Mouse (Mus musculus) limb, embryonic 13.5 days (tissue): ENCODE measurements around the gene Col4a1. TPM values are rescaled to one million over a fixed set of nuclear protein-coding genes. Genes with fewer than 3 reads are reported as not detected.

Source experiments
- ATAC-seq: fragments of 200-750 bp; cut with Nextera tagmentation; 2 replicates; pipeline ENCODE4 v1.8.0; 2017; ENCODE audit warnings: low read depth, moderate number of reproducible peaks, moderate TSS enrichment; ENCODE audit not compliant: low FRiP score
- H3K27ac ChIP-seq: fragments of 300-500 bp; sonication (generic); 2 replicates; pipeline ENCODE4 v1.5.1; 2015; ENCODE audit warnings: inconsistent platforms, mild to moderate bottlenecking, moderate library complexity
- H3K27me3 ChIP-seq: fragments of 300-500 bp; sonication (generic); 2 replicates; pipeline ENCODE4 v1.6.1; 2015; ENCODE audit warnings: mild to moderate bottlenecking, inconsistent platforms
- H3K36me3 ChIP-seq: fragments of 300-500 bp; sonication (generic); 2 replicates; pipeline ENCODE4 v1.6.1; 2015; ENCODE audit warnings: inconsistent platforms, mild to moderate bottlenecking, moderate library complexity
- H3K4me1 ChIP-seq: fragments of 300-500 bp; sonication (generic); 2 replicates; pipeline ENCODE4 v1.6.1; 2015; ENCODE audit warnings: inconsistent platforms
- H3K4me2 ChIP-seq: fragments of 300-500 bp; sonication (generic); replicated peaks from 2 replicates; pipeline ENCODE4 v1.6.1; 2015; ENCODE audit warnings: inconsistent platforms, mild to moderate bottlenecking, moderate library complexity
- H3K4me3 ChIP-seq: fragments of 300-500 bp; sonication (generic); 2 replicates; pipeline ENCODE4 v1.5.1; 2015; ENCODE audit warnings: moderate library complexity, mild to moderate bottlenecking, inconsistent platforms
- H3K9ac ChIP-seq: fragments of 300-500 bp; sonication (generic); 2 replicates; pipeline ENCODE4 v1.6.1; 2015; ENCODE audit warnings: mild to moderate bottlenecking, inconsistent platforms
- H3K9me3 ChIP-seq: fragments of 300-500 bp; sonication (generic); 2 replicates; pipeline ENCODE4 v1.6.1; 2016; ENCODE audit warnings: inconsistent platforms
- WGBS: fragments of 180-500 bp; shearing (Covaris S2); methylation state at CpG from one replicate; pipeline ENCODE4 v1.1.7; 2015; 5-methylcytosine and 5-hydroxymethylcytosine counted together
- polyA plus RNA-seq: library from polyadenylated mRNA; unstranded; fragments of >200 nt; fragmentation: Nextera tagmentation; extraction: Ambion mirVana; gene quantifications from 2 replicates; pipeline ENCODE4 v1.2.1, GENCODE M21; 2015

The Col4a1 gene
- 113 and 115 TPM in 2 replicates for polyA plus RNA-seq

- WGBS = under 1% methylated on average over 72 of the region's 87 CpGs
- peaks cover 44% of the 10 kb centered on the region for H3K4me1 ChIP-seq
These were observed at the start of gene Col4a1, which contains the start of gene Col4a2 for GRCm38 (mm10) chr8:11312349-11313175. Gene Col4a1, minus strand, starts transcription at chr8:11312826. Gene Col4a2, plus strand, starts transcription at chr8:11312805.

GRCm38 (mm10) chr8:11361546-11362277, 49.1 kb upstream of the Col4a1 start:
- peaks cover 65% of the 10 kb centered on the region for H3K4me1 ChIP-seq
- H3K9me3 ChIP-seq = no peaks in the 10 kb centered on the region
- H3K27me3 ChIP-seq = no peaks in the 10 kb centered on the region
- H3K27ac ChIP-seq = peak overlapping the region; percentile 29; the same call in 1 of the 2 replicates
- no peaks in the 10 kb centered on the region for H3K36me3 ChIP-seq
- H3K9ac ChIP-seq = no peak overlapping the region; the same call in 1 of the 2 replicates
- peak overlapping the region; percentile 10 for H3K4me2 ChIP-seq
- no peak for ATAC-seq
- WGBS = 73% methylated on average over 9 of the region's 9 CpGs
- no peak overlapping the region for H3K4me3 ChIP-seq

More at GRCm38 (mm10) chr8:11312349-11313175, at the start of gene Col4a1, which contains the start of gene Col4a2:
- no peaks in the 10 kb centered on the region for H3K9me3 ChIP-seq
- H3K9ac ChIP-seq = peak within 1 kb of the TSS; percentile 92
- peak within 1 kb of the TSS; percentile 85 for H3K27ac ChIP-seq
- H3K36me3 ChIP-seq = 0 out of 2 replicates have a peak, but pooled peaks cover 3% of the 10 kb centered on the region
- peak; percentile 80 for ATAC-seq
- H3K4me3 ChIP-seq = peak within 1 kb of the TSS; percentile 77
- H3K4me2 ChIP-seq = peak within 1 kb of the TSS; percentile 93
- 0 out of 2 replicates have a peak, but pooled peaks cover 6% of the 10 kb centered on the region for H3K27me3 ChIP-seq

- peaks cover 63% of the 10 kb centered on the region for H3K4me1 ChIP-seq
- 86% methylated on average over 5 of the region's 5 CpGs for WGBS
- no peaks in the 10 kb centered on the region for H3K9me3 ChIP-seq
- no peak overlapping the region for H3K4me3 ChIP-seq
- ATAC-seq = no peak
- no peak overlapping the region for H3K27ac ChIP-seq
- no peaks in the 10 kb centered on the region for H3K36me3 ChIP-seq
- H3K9ac ChIP-seq = no peak overlapping the region
- H3K4me2 ChIP-seq = no peak overlapping the region
- no peaks in the 10 kb centered on the region for H3K27me3 ChIP-seq
These were observed 47.2 kb upstream of the Col4a1 start for GRCm38 (mm10) chr8:11359846-11360245.

- H3K4me2 ChIP-seq = peak overlapping the region; percentile 34
- no peaks in the 10 kb centered on the region for H3K36me3 ChIP-seq
- WGBS = 24% methylated on average over 7 of the region's 7 CpGs
- H3K9me3 ChIP-seq = no peaks in the 10 kb centered on the region
- H3K4me3 ChIP-seq = no peak overlapping the region
- H3K27ac ChIP-seq = peak overlapping the region; percentile 85
- peaks cover 46% of the 10 kb centered on the region for H3K4me1 ChIP-seq
- ATAC-seq = peak; percentile 79
- H3K27me3 ChIP-seq = no peaks in the 10 kb centered on the region
- H3K9ac ChIP-seq = no peak overlapping the region
These were observed 45.4 kb upstream of the Col4a1 start for GRCm38 (mm10) chr8:11357921-11358436.

GRCm38 (mm10) chr8:11356776-11357175, 44.1 kb upstream of the Col4a1 start:
- no peak overlapping the region for H3K9ac ChIP-seq
- H3K36me3 ChIP-seq = no peaks in the 10 kb centered on the region
- H3K4me1 ChIP-seq = peaks cover 43% of the 10 kb centered on the region
- H3K27me3 ChIP-seq = no peaks in the 10 kb centered on the region
- H3K4me3 ChIP-seq = no peak overlapping the region
- ATAC-seq = no peak
- no peaks in the 10 kb centered on the region for H3K9me3 ChIP-seq
- H3K27ac ChIP-seq = 0 out of 2 replicates have a peak overlapping the region, but pooled peaks have one; percentile 39
- WGBS = 86% methylated on average over 8 of the region's 8 CpGs
- H3K4me2 ChIP-seq = no peak overlapping the region

GRCm38 (mm10) chr8:11355900-11356299, 43.3 kb upstream of the Col4a1 start:
- peaks cover 41% of the 10 kb centered on the region for H3K4me1 ChIP-seq
- no peak overlapping the region for H3K9ac ChIP-seq
- H3K9me3 ChIP-seq = no peaks in the 10 kb centered on the region
- WGBS = 71% methylated on average over 3 of the region's 3 CpGs
- no peak for ATAC-seq
- no peak overlapping the region for H3K27ac ChIP-seq
- no peaks in the 10 kb centered on the region for H3K36me3 ChIP-seq
- no peaks in the 10 kb centered on the region for H3K27me3 ChIP-seq
- no peak overlapping the region for H3K4me2 ChIP-seq
- H3K4me3 ChIP-seq = no peak overlapping the region

GRCm38 (mm10) chr8:11354800-11355451, 42.3 kb upstream of the Col4a1 start:
- no peaks in the 10 kb centered on the region for H3K27me3 ChIP-seq
- H3K4me2 ChIP-seq = no peak overlapping the region
- WGBS = 94% methylated on average over 8 of the region's 8 CpGs
- H3K27ac ChIP-seq = no peak overlapping the region
- H3K9me3 ChIP-seq = no peaks in the 10 kb centered on the region
- H3K4me1 ChIP-seq = peaks cover 38% of the 10 kb centered on the region
- H3K9ac ChIP-seq = no peak overlapping the region
- H3K36me3 ChIP-seq = no peaks in the 10 kb centered on the region
- no peak overlapping the region for H3K4me3 ChIP-seq
- ATAC-seq = no peak

GRCm38 (mm10) chr8:11352514-11352913, 39.9 kb upstream of the Col4a1 start:
- ATAC-seq = no peak
- WGBS = 57% methylated on average over 11 of the region's 11 CpGs
- Histone ChIP-seq H3K27ac (no peak overlapping the region), H3K4me3 (no peak overlapping the region), H3K4me1 (peaks cover 42% of the 10 kb centered on the region), H3K27me3 (no peaks in the 10 kb centered on the region), H3K36me3 (no peaks in the 10 kb centered on the region), H3K9ac (no peak overlapping the region), H3K4me2 (no peak overlapping the region), H3K9me3 (no peaks in the 10 kb centered on the region)

- Histone ChIP-seq H3K9me3 (no peaks in the 10 kb centered on the region), H3K4me2 (no peak overlapping the region), H3K9ac (no peak overlapping the region), H3K4me1 (peaks cover 37% of the 10 kb centered on the region), H3K27ac (no peak overlapping the region), H3K4me3 (no peak overlapping the region), H3K36me3 (no peaks in the 10 kb centered on the region), H3K27me3 (no peaks in the 10 kb centered on the region)
- WGBS = 82% methylated on average over 6 of the region's 6 CpGs
- no peak for ATAC-seq
These were observed 38.7 kb upstream of the Col4a1 start for GRCm38 (mm10) chr8:11351355-11351754.

GRCm38 (mm10) chr8:11348622-11349021, 36.0 kb upstream of the Col4a1 start:
- Histone ChIP-seq H3K36me3 (no peaks in the 10 kb centered on the region), H3K27me3 (no peaks in the 10 kb centered on the region), H3K4me1 (peaks cover 46% of the 10 kb centered on the region), H3K9ac (no peak overlapping the region), H3K4me3 (no peak overlapping the region), H3K27ac (peak overlapping the region; percentile 22; the same call in 1 of the 2 replicates), H3K4me2 (no peak overlapping the region), H3K9me3 (no peaks in the 10 kb centered on the region)
- peak; percentile 37; the same call in 1 of the 2 replicates for ATAC-seq
- 80% methylated on average over 11 of the region's 11 CpGs for WGBS

GRCm38 (mm10) chr8:11347699-11348098, 35.1 kb upstream of the Col4a1 start:
- Histone ChIP-seq H3K9ac (no peak overlapping the region), H3K9me3 (no peaks in the 10 kb centered on the region), H3K4me3 (no peak overlapping the region), H3K36me3 (no peaks in the 10 kb centered on the region), H3K4me2 (no peak overlapping the region), H3K4me1 (peaks cover 52% of the 10 kb centered on the region), H3K27ac (no peak overlapping the region; the same call in 1 of the 2 replicates), H3K27me3 (no peaks in the 10 kb centered on the region)
- WGBS = 78% methylated on average over 9 of the region's 9 CpGs
- no peak for ATAC-seq
